Mouse (Mus musculus) liver, embryonic 14.5 days (tissue): ENCODE data around the gene Mtg2.

ENCODE experiments used
- CTCF ChIP-seq: IDR thresholded peaks from 2 replicates; pipeline ENCODE4 v1.5.1; 2016; ENCODE audit warnings: antibody characterized with exemption, low read depth, control low read depth
- EP300 ChIP-seq: IDR thresholded peaks from 2 replicates; pipeline ENCODE4 v1.6.1; 2016; ENCODE audit warnings: antibody characterized with exemption, low read depth

- peak; percentile 57 for TF ChIP-seq CTCF
- TF ChIP-seq EP300 = no peak
Measured at GRCm38 (mm10) chr2:180107081-180107480, 36.7 kb downstream of the Mtg2 start.
